Mouse (Mus musculus) kidney, adult 2 months (tissue): ENCODE measurements around the gene Gnb1l. TPM values are rescaled to one million over a fixed set of nuclear protein-coding genes. Genes with fewer than 3 reads are reported as not detected.

Experiments
- DNase-seq: peaks from one replicate; pipeline ENCODE4 v3.0.0; 2021
- H3K27ac ChIP-seq: fragments of 200-500 bp; 2 replicates; pipeline ENCODE4 v1.5.1; 2012; ENCODE audit warnings: low read depth, low read length, control low read depth, inconsistent platforms; ENCODE audit not compliant: insufficient read depth
- H3K27me3 ChIP-seq: fragments of 200-500 bp; replicated peaks from 2 replicates; pipeline ENCODE4 v1.6.1; 2012; ENCODE audit warnings: mild to moderate bottlenecking, moderate library complexity, low read length, inconsistent platforms; ENCODE audit not compliant: control insufficient read depth, insufficient read depth
- H3K36me3 ChIP-seq: fragments of 200-500 bp; 2 replicates; pipeline ENCODE4 v1.6.1; 2012; ENCODE audit warnings: mild to moderate bottlenecking, moderate library complexity, low read length, inconsistent platforms; ENCODE audit not compliant: control insufficient read depth, insufficient read depth
- H3K4me1 ChIP-seq: fragments of 200-500 bp; 2 replicates; pipeline ENCODE4 v1.6.1; 2011; ENCODE audit warnings: low read length; ENCODE audit not compliant: control insufficient read depth, insufficient read depth
- H3K4me3 ChIP-seq: fragments of 200-500 bp; 2 replicates; pipeline ENCODE4 v1.5.1; 2011; ENCODE audit warnings: mild to moderate bottlenecking, low read depth, low read length, control low read depth; ENCODE audit not compliant: insufficient read depth
- CTCF ChIP-seq: fragments of 200-500 bp; conservative IDR thresholded peaks from 2 replicates; pipeline ENCODE4 v1.5.1; 2011; ENCODE audit warnings: low read depth, mild to moderate bottlenecking, control low read depth, low read length, moderate library complexity, mixed read lengths; ENCODE audit not compliant: insufficient read depth, insufficient read length
- POLR2A ChIP-seq: fragments of 200-500 bp; IDR thresholded peaks from one replicate; pipeline ENCODE4 v1.6.1; 2011; ENCODE audit warnings: low read depth, low read length, control low read depth
- WGBS: fragments of 180-500 bp; shearing (Covaris S2); methylation state at CpG from one replicate; pipeline ENCODE4 v1.1.7; 2018; 5-methylcytosine and 5-hydroxymethylcytosine counted together
- polyA plus RNA-seq: library from polyadenylated mRNA; depleted of rRNA; stranded (reverse); fragments of >200 nt; gene quantifications from 2 replicates; pipeline ENCODE4 v1.2.3, GENCODE M21; 2012

Gnb1l gene
- polyA plus RNA-seq, 1 experiment = 10.7 TPM

- WGBS = 61% methylated on average over 6 of the region's 6 CpGs
- H3K4me1 ChIP-seq = no peaks in the 10 kb centered on the region
These were observed 40.8 kb downstream of the Gnb1l start for GRCm38 (mm10) chr16:18539281-18539680.

DNA sequence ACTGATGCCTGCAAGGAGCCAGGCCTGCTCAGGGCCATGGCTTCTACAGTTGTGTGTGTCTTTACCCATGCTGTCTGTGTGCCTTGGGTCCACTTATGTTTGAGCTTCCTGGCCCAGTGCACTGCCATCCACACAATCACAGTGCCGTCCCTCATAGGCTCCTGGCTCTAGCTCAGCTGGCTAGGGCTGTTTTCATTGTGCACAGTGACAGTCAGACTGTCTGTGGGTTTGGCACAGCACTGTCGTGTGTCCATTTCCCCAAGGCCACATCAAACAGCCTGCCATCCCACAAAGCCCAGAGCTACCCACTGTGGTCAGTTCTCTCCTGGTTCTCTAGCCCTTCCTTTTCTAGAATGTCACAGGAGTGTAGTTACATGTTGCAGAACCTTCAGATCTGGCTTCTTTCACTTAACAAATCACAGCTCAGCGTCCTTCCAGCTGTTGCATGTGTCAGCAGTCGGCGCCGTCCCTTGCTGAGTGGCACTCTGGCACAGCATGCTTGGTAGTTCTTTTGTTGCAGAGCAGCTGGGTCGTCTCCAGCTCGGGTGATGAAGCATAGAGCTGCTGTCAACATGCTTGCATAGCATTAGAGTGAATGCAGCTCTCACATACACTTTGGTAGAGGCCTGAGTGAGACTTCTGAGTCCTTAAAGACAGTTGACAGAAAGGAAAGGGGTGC is 44.8 kb downstream of the Gnb1l start:
- TF ChIP-seq POLR2A (no peak), CTCF (no peak)
- Histone ChIP-seq H3K4me3 (no peak overlapping the region), H3K36me3 (no peaks in the 10 kb centered on the region), H3K27me3 (no peaks in the 10 kb centered on the region), H3K27ac (no peak overlapping the region), H3K4me1 (no peaks in the 10 kb centered on the region)
- WGBS = 67% methylated on average over 8 of the region's 8 CpGs
- no peak for DNase-seq

More at GRCm38 (mm10) chr16:18539281-18539680, 40.8 kb downstream of the Gnb1l start:
- Histone ChIP-seq H3K36me3 (no peaks in the 10 kb centered on the region), H3K4me3 (no peak overlapping the region), H3K27me3 (no peaks in the 10 kb centered on the region), H3K27ac (no peak overlapping the region)
- no peak for TF ChIP-seq POLR2A
- TF ChIP-seq CTCF = no peak
- no peak for DNase-seq

GRCm38 (mm10) chr16:18547891-18548290 is 49.4 kb downstream of the Gnb1l start:
- 83% methylated on average over 5 of the region's 5 CpGs for WGBS
- H3K36me3 ChIP-seq = no peaks in the 10 kb centered on the region
- no peak for TF ChIP-seq POLR2A
- no peak for TF ChIP-seq CTCF
- no peaks in the 10 kb centered on the region for H3K27me3 ChIP-seq
- DNase-seq = no peak
- H3K4me1 ChIP-seq = no peaks in the 10 kb centered on the region
- no peak overlapping the region for H3K4me3 ChIP-seq
- no peak overlapping the region for H3K27ac ChIP-seq

DNA sequence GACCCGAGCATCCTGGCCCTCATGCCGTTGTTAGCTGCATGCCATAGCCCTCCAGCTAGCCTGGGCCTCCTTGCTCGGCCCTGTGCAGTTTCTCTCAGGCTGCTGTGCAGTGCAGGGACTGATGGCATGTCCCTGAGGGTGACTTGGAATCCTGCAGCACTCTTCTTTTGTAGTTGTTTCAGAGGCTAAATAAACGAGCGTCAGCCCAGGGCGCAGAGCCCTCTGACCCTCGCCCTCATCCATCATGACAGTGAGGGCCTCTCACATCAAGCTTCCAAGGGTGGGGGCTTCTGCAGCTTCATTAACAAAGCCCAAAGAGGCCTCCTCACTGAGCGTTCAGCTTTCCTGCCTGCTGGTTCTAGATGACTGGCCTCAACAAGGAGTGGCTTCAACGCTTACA is 53.1 kb downstream of the Gnb1l start:
- 55% methylated on average over 9 of the region's 9 CpGs for WGBS
- no peaks in the 10 kb centered on the region for H3K36me3 ChIP-seq
- no peak overlapping the region for H3K4me3 ChIP-seq
- H3K27ac ChIP-seq = no peak overlapping the region
- TF ChIP-seq CTCF (no peak), POLR2A (no peak)
- DNase-seq = no peak
- H3K27me3 ChIP-seq = no peaks in the 10 kb centered on the region
- H3K4me1 ChIP-seq = no peaks in the 10 kb centered on the region

DNA sequence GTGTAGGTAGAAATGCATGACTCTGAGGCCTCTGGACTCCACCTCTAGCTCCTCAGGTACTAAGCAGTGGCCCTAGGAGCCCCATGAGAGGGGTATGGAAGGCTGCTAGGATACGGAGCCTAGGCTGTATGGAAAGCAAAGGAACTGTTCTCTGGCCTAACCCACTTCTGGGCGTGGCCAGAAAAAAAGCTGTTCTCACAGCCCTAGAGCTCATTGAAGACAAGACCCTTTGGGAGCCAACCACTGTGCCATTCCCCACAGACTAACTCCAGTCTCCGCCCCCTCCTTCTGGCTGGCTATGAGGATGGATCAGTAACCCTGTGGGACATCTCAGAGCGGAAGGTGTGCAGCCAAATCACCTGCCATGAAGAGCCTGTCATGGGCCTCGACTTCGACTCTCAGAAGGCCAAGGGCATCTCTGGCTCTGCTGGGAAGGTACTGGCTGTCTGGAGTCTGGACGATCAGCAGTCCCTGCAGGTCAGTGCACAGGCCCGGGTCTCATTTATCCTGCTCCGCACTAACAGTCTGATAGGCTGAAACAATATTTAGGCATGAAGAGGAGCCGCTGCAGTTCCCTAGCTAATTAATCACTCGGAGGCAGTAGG is 53.7 kb downstream of the Gnb1l start:
- H3K36me3 ChIP-seq = no peaks in the 10 kb centered on the region
- no peaks in the 10 kb centered on the region for H3K4me1 ChIP-seq
- no peak overlapping the region for H3K4me3 ChIP-seq
- TF ChIP-seq POLR2A (no peak), CTCF (no peak)
- no peak overlapping the region for H3K27ac ChIP-seq
- DNase-seq = no peak
- no peaks in the 10 kb centered on the region for H3K27me3 ChIP-seq
- 67% methylated on average over 11 of the region's 11 CpGs for WGBS

- Histone ChIP-seq H3K4me1 (no peaks in the 10 kb centered on the region), H3K27ac (no peak overlapping the region), H3K4me3 (no peak overlapping the region), H3K27me3 (no peaks in the 10 kb centered on the region), H3K36me3 (no peaks in the 10 kb centered on the region)
- WGBS = 63% methylated on average over 2 of the region's 2 CpGs
- no peak for DNase-seq
- TF ChIP-seq POLR2A (no peak), CTCF (no peak)
These were observed 56.2 kb downstream of the Gnb1l start for GRCm38 (mm10) chr16:18554721-18555120.

DNA sequence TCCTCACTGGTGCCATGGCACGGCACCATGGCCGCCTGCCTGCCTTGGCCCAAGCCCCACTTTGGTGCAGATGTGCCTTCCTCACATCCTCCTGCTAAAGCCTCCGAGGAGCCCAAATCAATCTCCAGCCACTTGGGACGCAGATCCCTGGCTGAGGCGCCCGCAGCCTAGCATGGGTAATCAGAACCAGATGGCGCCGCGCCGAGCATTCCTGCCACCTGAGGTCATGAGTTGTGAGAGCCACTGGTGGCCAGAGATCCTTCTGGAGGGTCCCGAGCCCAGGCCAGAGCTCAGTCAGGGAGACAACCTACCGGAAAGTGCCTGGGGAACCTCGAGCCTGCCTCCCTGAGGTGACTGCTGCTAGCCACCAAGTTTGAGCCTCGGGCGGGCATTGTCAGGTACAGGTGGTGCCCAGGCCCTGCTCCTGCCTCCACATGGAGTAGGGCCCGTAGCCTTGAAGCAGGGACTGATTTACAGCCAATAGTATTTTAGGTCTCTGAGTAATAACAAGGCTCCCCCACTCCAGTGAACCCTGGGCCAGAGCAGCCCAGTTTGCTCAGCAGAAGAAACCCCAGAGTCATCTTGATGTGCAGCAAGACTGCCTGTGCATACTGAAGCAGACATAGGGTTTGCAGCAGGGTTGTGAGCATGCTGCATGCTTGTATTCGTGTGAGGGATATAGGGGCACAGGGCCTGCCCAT is 56.9 kb downstream of the Gnb1l start:
- DNase-seq = no peak
- Histone ChIP-seq H3K27ac (no peak overlapping the region), H3K4me1 (no peaks in the 10 kb centered on the region), H3K4me3 (no peak overlapping the region), H3K27me3 (no peaks in the 10 kb centered on the region), H3K36me3 (no peaks in the 10 kb centered on the region)
- no peak for TF ChIP-seq CTCF
- TF ChIP-seq POLR2A = no peak
- 80% methylated on average over 17 of the region's 17 CpGs for WGBS
